Mouse (Mus musculus): ENCODE measurements around the gene Cbfa2t3.
A peak's percentile ranks its signal among the peaks of the same experiment; 100 is the strongest.

Cbfa2t3 gene

GRCm38 (mm10) chr8:122666338-122666764 lies 32.6 kb downstream of the Cbfa2t3 start:
- DNase-seq (ENCODE audit: low spot score in 2 of 2) = peak; percentile 58 to 66

- DNase-seq (ENCODE audit: low spot score in 2 of 2) = peak in 1 of 2 experiments; percentile 57
These were observed 33.1 kb downstream of the Cbfa2t3 start for GRCm38 (mm10) chr8:122665667-122666316.

GRCm38 (mm10) chr8:122665221-122665620 lies 33.7 kb downstream of the Cbfa2t3 start:
- DNase-seq (ENCODE audit: low spot score in 2 of 2) = peak in 1 of 2 experiments; percentile 35

- DNase-seq (ENCODE audit: low spot score in 2 of 2) = no peak
These were observed 35.2 kb downstream of the Cbfa2t3 start for GRCm38 (mm10) chr8:122663670-122664069.

- DNase-seq (ENCODE audit: low spot score in 2 of 2) = no peak
These were observed 35.8 kb downstream of the Cbfa2t3 start for GRCm38 (mm10) chr8:122663106-122663505.

- no peak for DNase-seq (ENCODE audit: low spot score in 2 of 2)
These were observed 37.0 kb downstream of the Cbfa2t3 start for GRCm38 (mm10) chr8:122661894-122662293.

GRCm38 (mm10) chr8:122661138-122661537 lies 37.8 kb downstream of the Cbfa2t3 start:
- DNase-seq (ENCODE audit: low spot score in 2 of 2) = peak in 1 of 2 experiments; percentile 40

- DNase-seq (ENCODE audit: low spot score in 2 of 2) = peak; percentile 54 to 73
These were observed 38.9 kb downstream of the Cbfa2t3 start for GRCm38 (mm10) chr8:122660022-122660421.

- no peak for DNase-seq (ENCODE audit: low spot score in 2 of 2)
These were observed 40.1 kb downstream of the Cbfa2t3 start for GRCm38 (mm10) chr8:122658807-122659160.

GRCm38 (mm10) chr8:122658149-122658806 lies 40.6 kb downstream of the Cbfa2t3 start:
- no peak for DNase-seq (ENCODE audit: low spot score in 2 of 2)

- DNase-seq (ENCODE audit: low spot score in 2 of 2) = peak; percentile 59 to 77
These were observed 42.6 kb downstream of the Cbfa2t3 start for GRCm38 (mm10) chr8:122656056-122656999.

GRCm38 (mm10) chr8:122654768-122655167 lies 44.1 kb downstream of the Cbfa2t3 start:
- DNase-seq (ENCODE audit: low spot score in 2 of 2) = peak in 1 of 2 experiments; percentile 34

- no peak for DNase-seq (ENCODE audit: low spot score in 2 of 2)
These were observed 46.3 kb downstream of the Cbfa2t3 start for GRCm38 (mm10) chr8:122652643-122653042.

- no peak for DNase-seq (ENCODE audit: low spot score in 2 of 2)
These were observed 47.5 kb downstream of the Cbfa2t3 start for GRCm38 (mm10) chr8:122651326-122651921.

GRCm38 (mm10) chr8:122648192-122648970 lies 50.5 kb downstream of the Cbfa2t3 start:
- DNase-seq (ENCODE audit: low spot score in 2 of 2) = no peak

- DNase-seq (ENCODE audit: low spot score in 2 of 2) = no peak
These were observed 52.6 kb downstream of the Cbfa2t3 start for GRCm38 (mm10) chr8:122646337-122646736.

- no peak for DNase-seq (ENCODE audit: low spot score in 2 of 2)
These were observed 54.5 kb downstream of the Cbfa2t3 start for GRCm38 (mm10) chr8:122644175-122644954.

- DNase-seq (ENCODE audit: low spot score in 2 of 2) = no peak
These were observed 56.8 kb downstream of the Cbfa2t3 start for GRCm38 (mm10) chr8:122642071-122642470.

GRCm38 (mm10) chr8:122641406-122641805 lies 57.5 kb downstream of the Cbfa2t3 start:
- no peak for DNase-seq (ENCODE audit: low spot score in 2 of 2)

- no peak for DNase-seq (ENCODE audit: low spot score in 2 of 2)
These were observed 58.1 kb downstream of the Cbfa2t3 start for GRCm38 (mm10) chr8:122640825-122641224.
